Mouse (Mus musculus) C2C12 (cell line): ENCODE measurements around the gene Neurl2. TPM values are rescaled to one million over a fixed set of nuclear protein-coding genes. Genes with fewer than 3 reads are reported as not detected.

ENCODE experiments used
- H3K27me3 ChIP-seq: one replicate; pipeline ENCODE4 v1.6.1; 2011; ENCODE audit not compliant: control insufficient read depth, insufficient read depth, insufficient read length
- H3K36me3 ChIP-seq: one replicate; pipeline ENCODE4 v1.6.1; 2011; ENCODE audit not compliant: control insufficient read depth, insufficient read depth
- H3K4me3 ChIP-seq: one replicate; pipeline ENCODE4 v1.5.1; 2011; ENCODE audit warnings: mild to moderate bottlenecking, control low read depth; ENCODE audit not compliant: poor library complexity, insufficient read depth, severe bottlenecking
- H3K79me2 ChIP-seq: one replicate; pipeline ENCODE4 v1.6.1; 2011; ENCODE audit not compliant: control insufficient read depth, insufficient read depth
- H3K79me3 ChIP-seq: one replicate; pipeline ENCODE4 v1.6.1; 2011; ENCODE audit warnings: low read depth, control low read depth
- H3ac ChIP-seq: one replicate; pipeline ENCODE3; 2011; ENCODE audit warnings: low read depth; ENCODE audit not compliant: control insufficient read depth, insufficient read length
- CEBPB ChIP-seq: IDR thresholded peaks from one replicate; pipeline ENCODE4 v1.6.1; 2011; ENCODE audit warnings: low read depth, mild to moderate bottlenecking, control low read depth, moderate library complexity
- CTCF ChIP-seq: IDR thresholded peaks from one replicate; pipeline ENCODE4 v1.5.1; 2011; ENCODE audit not compliant: control insufficient read depth, insufficient read depth, insufficient read length
- FOSL1 ChIP-seq: IDR thresholded peaks from one replicate; pipeline ENCODE4 v1.8.0; 2011; ENCODE audit warnings: mild to moderate bottlenecking, low read length; ENCODE audit not compliant: poor library complexity, insufficient read depth, severe bottlenecking
- MAX ChIP-seq: IDR thresholded peaks from one replicate; pipeline ENCODE4 v1.6.1; 2011; ENCODE audit warnings: mild to moderate bottlenecking, control low read depth
- MYOD1 ChIP-seq: IDR thresholded peaks from one replicate; pipeline ENCODE4 v1.6.1; 2011; ENCODE audit warnings: low read depth; ENCODE audit not compliant: control insufficient read depth, insufficient read length
- MYOG ChIP-seq: IDR thresholded peaks from one replicate; pipeline ENCODE4 v1.6.1; 2011; ENCODE audit not compliant: control insufficient read depth, insufficient read length; ENCODE audit errors: extremely low read depth
- USF1 ChIP-seq: IDR thresholded peaks from one replicate; pipeline ENCODE4 v1.6.1; 2011; ENCODE audit warnings: low read depth, mild to moderate bottlenecking, control low read depth, moderate library complexity
- polyA plus RNA-seq: library from polyadenylated mRNA; unstranded; fragments of >200 nt; fragmentation: generic; extraction: Trizol; gene quantifications from one replicate; pipeline ENCODE4 v1.2.1, GENCODE M21; 2012; ENCODE audit warnings: missing spikeins

Neurl2 gene
- polyA plus RNA-seq, 1 experiment, result 11.3 TPM

DNA sequence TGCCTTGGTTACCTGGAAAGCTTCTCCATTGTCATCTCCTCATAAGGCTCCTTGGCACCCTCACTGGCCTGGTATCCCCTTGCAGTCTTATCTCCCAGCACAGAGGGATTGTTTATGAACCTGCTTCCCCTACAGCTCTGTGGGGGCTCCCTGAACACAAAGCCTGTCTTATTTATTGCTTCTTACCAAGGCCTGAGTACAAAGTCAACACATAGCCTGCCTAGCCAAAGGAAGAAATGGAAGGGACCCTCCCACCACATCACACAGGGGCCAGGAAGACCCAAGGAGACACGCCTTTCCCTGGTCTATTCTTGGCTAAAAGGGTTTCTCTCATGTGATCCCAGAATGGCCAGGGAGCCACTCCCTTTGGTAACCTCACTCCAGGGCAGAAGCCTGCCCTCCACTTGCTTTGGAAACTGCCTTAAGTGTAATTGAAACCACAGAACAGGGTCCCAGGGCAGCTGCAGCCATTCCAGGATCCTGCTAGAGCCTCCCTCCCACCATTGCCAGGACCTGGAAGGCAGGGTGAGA lies 41.0 kb upstream of the Neurl2 start:
- H3K4me3 ChIP-seq, result no peak overlapping the region
- peaks cover 10% of the 10 kb centered on the region for H3K79me3 ChIP-seq
- no peaks in the 10 kb centered on the region for H3K27me3 ChIP-seq
- H3K79me2 ChIP-seq, result peaks cover 15% of the 10 kb centered on the region
- no peak overlapping the region for H3ac ChIP-seq
- H3K36me3 ChIP-seq, result no peaks in the 10 kb centered on the region
- TF ChIP-seq USF1, result no peak
- no peak for TF ChIP-seq MYOG
- TF ChIP-seq MAX, result no peak
- TF ChIP-seq CEBPB, result no peak

DNA sequence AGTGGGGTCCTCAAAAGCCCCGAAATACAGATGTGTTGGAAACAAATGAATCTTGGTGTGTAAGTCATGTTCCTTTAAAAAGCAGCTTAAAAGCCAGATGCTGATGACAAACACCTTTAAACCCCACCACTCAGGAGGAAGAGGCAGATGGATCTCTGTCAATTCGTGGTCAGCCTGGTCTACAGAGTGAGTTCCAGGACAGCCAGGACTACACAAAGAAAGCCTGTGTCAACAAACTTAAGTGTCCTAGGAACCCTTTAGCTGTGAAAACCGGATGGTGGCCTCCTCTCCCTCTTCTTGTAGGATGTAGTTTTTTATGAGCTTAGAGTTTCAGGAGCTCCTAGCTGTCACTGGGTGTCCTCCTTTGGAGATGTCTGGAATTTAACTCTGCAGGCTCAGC lies 40.4 kb upstream of the Neurl2 start:
- H3K4me3 ChIP-seq, result no peak overlapping the region

DNA sequence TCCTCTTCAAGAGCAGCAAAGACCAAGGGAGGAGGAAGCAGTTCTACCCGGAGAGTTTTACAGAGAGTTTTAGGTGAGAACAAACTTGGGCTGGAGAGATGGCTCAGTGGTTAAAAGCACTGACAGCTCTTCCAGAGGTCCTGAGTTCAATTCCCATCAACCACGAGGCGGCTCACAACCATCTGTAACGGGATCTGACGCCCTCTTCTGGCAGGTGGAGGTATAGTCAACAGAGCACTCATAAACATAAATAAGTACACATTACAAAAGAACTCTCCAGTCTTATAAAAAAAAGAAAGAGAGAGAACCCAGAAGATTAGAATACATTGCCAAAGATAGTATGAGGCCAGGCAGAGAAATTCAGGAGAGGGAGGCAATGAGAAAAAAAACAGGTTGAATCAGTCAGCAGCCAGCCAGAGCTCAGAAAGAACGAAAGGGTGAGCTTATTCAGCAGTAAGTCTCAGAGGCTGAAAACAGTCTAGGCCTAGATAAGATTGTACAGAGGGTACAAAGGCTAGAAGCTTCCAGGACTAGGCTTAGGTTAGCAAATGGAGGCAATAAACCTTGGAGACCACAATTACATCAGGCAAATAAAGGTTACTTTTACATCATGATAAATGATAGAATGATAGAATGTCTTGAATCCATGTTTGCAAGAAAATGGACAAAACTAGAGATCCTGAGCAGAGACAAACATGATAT lies 38.5 kb upstream of the Neurl2 start:
- Histone ChIP-seq H3K79me2 (no peaks in the 10 kb centered on the region), H3K36me3 (no peaks in the 10 kb centered on the region), H3K4me3 (no peak overlapping the region), H3K27me3 (no peaks in the 10 kb centered on the region), H3ac (no peak overlapping the region), H3K79me3 (no peaks in the 10 kb centered on the region)
- TF ChIP-seq USF1 (no peak), MAX (no peak), MYOD1 (no peak), FOSL1 (no peak), CTCF (no peak), CEBPB (no peak), MYOG (no peak)

More for the DNA sequence above, 40.4 kb upstream of the Neurl2 start:
- Histone ChIP-seq H3ac (no peak overlapping the region), H3K27me3 (no peaks in the 10 kb centered on the region), H3K36me3 (no peaks in the 10 kb centered on the region), H3K79me2 (peaks cover 8% of the 10 kb centered on the region), H3K79me3 (peaks cover 6% of the 10 kb centered on the region)
- TF ChIP-seq CTCF, result no peak
- no peak for TF ChIP-seq MAX
- no peak for TF ChIP-seq USF1

DNA sequence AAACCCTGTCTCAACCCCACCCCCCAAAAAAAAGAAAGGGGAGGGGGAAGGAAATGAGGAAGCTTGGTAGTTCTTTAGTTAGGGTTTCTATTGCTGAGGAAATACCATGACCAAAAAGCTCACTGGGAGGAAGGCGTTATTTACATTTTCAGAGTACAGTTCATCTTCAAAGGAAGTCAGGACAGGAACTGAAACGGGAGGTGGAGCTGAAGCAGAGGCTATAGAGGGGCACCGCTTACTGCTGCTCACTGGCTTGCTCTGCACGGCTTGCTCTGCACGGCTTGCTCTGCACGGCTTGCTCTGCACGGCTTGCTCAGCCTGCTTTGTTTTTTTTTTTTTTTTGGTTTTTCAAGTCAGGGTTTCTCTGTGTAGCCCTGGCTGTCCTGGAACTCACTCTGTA lies 35.2 kb upstream of the Neurl2 start:
- no peak for TF ChIP-seq USF1
- TF ChIP-seq MYOG, result no peak
- no peak for TF ChIP-seq FOSL1
- no peak for TF ChIP-seq CTCF
- no peak for TF ChIP-seq MAX
- no peak for TF ChIP-seq CEBPB
- TF ChIP-seq MYOD1, result no peak
- no peaks in the 10 kb centered on the region for H3K27me3 ChIP-seq

DNA sequence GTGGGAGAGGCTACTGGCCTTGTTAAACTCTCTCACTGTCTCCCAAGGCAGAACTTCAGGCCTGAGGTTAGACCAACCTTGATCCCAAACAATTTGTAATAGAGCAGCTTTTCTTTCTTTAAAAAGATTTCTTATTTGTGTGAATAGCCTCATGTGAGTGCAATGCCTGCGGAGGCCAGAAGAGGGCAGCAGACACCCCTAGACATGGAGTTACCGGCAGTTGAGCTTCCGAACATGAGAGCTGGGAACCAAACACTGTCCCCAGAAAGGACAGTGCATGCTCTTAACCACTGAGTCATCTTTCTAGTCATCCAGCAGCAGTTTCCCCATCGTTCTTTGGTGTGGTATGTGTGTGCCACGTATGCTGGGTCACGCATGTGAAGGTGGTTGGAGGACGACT lies 34.3 kb upstream of the Neurl2 start:
- H3ac ChIP-seq, result no peak overlapping the region
- no peaks in the 10 kb centered on the region for H3K79me3 ChIP-seq
- no peak overlapping the region for H3K4me3 ChIP-seq
- H3K79me2 ChIP-seq, result no peaks in the 10 kb centered on the region
- H3K36me3 ChIP-seq, result no peaks in the 10 kb centered on the region
- no peaks in the 10 kb centered on the region for H3K27me3 ChIP-seq
- no peak for TF ChIP-seq MYOD1
- TF ChIP-seq CTCF, result no peak
- no peak for TF ChIP-seq MAX
- no peak for TF ChIP-seq USF1
- no peak for TF ChIP-seq FOSL1
- no peak for TF ChIP-seq CEBPB
- no peak for TF ChIP-seq MYOG

More for the DNA sequence above, 35.2 kb upstream of the Neurl2 start:
- H3ac ChIP-seq, result no peak overlapping the region
- H3K79me3 ChIP-seq, result no peaks in the 10 kb centered on the region
- H3K36me3 ChIP-seq, result no peaks in the 10 kb centered on the region
- H3K4me3 ChIP-seq, result no peak overlapping the region
- no peaks in the 10 kb centered on the region for H3K79me2 ChIP-seq

DNA sequence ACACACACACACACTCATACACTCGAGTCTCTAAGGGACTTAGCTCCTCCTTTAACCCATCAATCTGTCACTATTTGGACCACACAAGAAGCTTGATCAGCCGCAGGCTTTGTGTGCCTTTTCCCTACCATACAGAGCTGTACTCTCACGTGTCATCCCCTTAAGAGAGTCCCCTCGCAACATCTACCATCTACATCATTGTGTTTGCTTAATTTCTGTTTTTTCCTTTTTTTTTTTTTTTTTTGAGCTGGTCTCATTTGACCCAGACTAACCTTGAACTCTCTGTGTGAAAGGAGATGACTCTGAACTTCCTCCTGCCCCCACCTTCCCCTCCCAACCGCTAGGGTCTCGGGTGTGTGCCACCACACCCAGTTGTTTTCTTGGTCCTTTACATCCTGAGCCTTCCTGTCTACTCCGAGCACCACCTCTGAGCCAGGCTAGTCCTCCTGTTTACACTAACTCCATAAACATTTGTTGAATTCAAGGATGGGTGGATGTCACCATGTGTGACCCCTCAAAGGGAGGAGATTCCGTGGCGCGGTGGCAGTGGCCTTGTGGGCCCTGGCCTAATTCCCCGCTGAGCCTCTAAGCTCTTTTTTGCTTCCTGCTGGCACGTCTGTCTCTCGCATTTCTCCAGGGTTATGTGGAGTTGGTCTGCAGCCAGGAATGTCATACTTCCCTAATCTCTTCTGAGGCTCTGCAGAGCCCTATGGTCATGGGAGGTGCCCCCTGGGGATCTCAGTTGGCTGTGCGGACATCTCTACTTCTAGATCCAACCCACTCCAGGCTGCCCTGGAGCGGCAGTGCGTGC lies 33.7 kb upstream of the Neurl2 start:
- Histone ChIP-seq H3K79me2 (no peaks in the 10 kb centered on the region), H3K36me3 (no peaks in the 10 kb centered on the region), H3K79me3 (no peaks in the 10 kb centered on the region), H3ac (no peak overlapping the region), H3K27me3 (no peaks in the 10 kb centered on the region), H3K4me3 (no peak overlapping the region)
- TF ChIP-seq MYOG, result no peak
- no peak for TF ChIP-seq FOSL1
- TF ChIP-seq USF1, result no peak
- TF ChIP-seq MYOD1, result no peak
- TF ChIP-seq CEBPB, result no peak
- TF ChIP-seq CTCF, result no peak
- no peak for TF ChIP-seq MAX
